Mouse (Mus musculus): ENCODE results near the gene Ubqln1. TPM values are rescaled to one million over a fixed set of nuclear protein-coding genes. Genes with fewer than 3 reads are reported as not detected.
A peak's percentile ranks its signal among the peaks of the same experiment; 100 is the strongest.

Ubqln1 gene
- total RNA-seq (2021), result 10 to 100 TPM; 42.1 to 44.9 TPM
- long read RNA-seq, experiment 1, transcript Ubqln1-202 (10 exons, 3,561 nt), result major isoform, 14 of 34 reads
- long read RNA-seq, experiment 1, partial matches to known transcripts, result 7 of 34 reads
- long read RNA-seq, experiment 1, other reads (novel, unspliced or antisense), result 9 of 34 reads
- long read RNA-seq, experiment 2, transcript Ubqln1-201 (11 exons, 3,686 nt), result minor isoform, 8 of 38 reads
- long read RNA-seq, experiment 2, transcript Ubqln1-202 (10 exons, 3,561 nt), result major isoform, 13 of 38 reads
- long read RNA-seq, experiment 2, partial matches to known transcripts, result 0 of 38 reads
- long read RNA-seq, experiment 2, other reads (novel, unspliced or antisense), result 17 of 38 reads

GRCm38 (mm10) chr13:58215592-58216341 lies at the start of gene Ubqln1:
Ubqln1 (minus strand) TSS chr13:58215653.
- peak; percentile 78 to 86 for DNase-seq
- intact Hi-C loops (cut with DNase I), result loop anchor here (2.0 kb wide), 1 partner anchor 29 kb away; no protein-coding TSS in a partner anchor

DNA sequence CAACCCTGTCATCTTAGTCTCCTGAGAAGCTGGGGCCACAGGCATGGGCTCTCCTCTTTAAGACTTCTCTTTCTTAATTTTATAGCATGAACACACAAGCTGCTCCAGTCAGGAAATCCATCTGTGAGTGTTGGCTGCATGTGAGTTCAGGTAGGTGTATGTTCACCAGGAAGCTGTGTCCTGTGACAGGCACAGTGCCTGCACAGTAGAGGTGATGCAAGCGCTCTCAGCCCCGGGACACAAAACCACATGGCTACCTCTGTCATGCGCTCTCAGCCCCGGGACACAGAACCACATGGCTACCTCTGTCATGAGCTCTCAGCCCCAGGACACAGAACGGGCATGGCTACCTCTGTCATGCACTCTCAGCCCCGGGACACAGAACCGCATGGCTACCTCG lies 48.1 kb upstream of the Ubqln1 start:
- intact Hi-C loops (cut with DNase I), result no loop called here
- no peak for DNase-seq

DNA sequence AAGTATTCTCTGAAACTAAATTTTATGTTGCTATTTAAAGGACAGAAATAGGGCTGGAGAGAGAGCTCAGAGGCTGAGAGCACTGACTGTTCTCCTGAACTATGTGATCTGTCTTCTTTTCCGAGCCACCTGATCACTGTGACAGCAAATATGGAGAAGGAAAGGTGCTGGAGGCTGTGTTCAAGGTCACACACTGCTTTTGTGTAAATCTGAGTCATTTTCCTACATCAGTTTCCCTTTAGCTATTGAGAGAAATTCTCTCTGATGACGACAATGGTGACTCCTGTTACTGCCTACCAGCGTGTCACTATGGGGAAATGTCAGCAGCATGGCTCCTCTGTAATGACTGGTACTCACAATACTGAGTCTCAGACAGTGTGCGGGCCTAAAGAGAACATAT lies 46.2 kb upstream of the Ubqln1 start:
- DNase-seq, result no peak
- intact Hi-C loops (cut with DNase I), result no loop called here

DNA sequence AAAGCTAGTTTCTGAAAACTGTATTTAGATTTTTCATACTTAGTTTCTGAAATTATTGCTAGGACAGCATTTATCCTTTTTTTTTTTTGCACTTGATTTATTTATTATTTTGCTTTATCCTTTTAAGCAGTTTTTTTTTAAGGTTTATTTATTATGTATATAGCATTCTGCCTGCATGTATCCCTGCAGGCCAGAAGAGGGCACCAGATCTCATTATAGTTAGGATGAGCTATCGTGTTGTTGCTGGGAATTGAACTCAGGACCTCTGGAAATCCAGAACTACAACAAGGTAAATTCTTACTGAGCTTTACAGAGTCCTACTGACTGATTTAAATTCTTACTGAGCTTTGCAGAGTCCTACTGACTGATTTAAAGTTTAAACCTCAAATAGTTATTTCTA lies 37.8 kb upstream of the Ubqln1 start:
- intact Hi-C loops (cut with DNase I), result no loop called here

DNA sequence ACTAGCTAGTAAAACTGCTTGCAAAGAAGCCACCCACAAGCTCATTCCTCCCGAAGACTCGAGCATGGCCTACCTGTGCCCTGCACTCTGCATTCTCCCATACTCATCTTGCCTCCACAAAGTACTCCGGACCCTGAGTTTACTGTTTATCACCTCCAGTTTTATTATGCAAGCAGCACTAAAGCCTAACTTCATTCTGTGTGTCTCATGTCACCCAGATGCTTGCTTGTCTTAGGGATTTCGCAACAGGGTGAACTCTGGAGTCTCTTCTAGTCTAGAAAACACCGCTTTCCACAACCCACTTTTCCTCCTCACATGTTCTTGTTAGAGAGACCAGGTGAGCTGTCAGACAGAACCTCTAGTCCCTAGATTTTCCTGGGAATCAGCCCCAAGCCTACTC lies 33.5 kb upstream of the Ubqln1 start:
- DNase-seq, result no peak
- intact Hi-C loops (cut with DNase I), result no loop called here

More for the DNA sequence above, 37.8 kb upstream of the Ubqln1 start:
- no peak for DNase-seq

- DNase-seq, result no peak
- intact Hi-C loops (cut with DNase I), result no loop called here
Observed at GRCm38 (mm10) chr13:58236536-58236935, 21.1 kb upstream of the Ubqln1 start.

DNA sequence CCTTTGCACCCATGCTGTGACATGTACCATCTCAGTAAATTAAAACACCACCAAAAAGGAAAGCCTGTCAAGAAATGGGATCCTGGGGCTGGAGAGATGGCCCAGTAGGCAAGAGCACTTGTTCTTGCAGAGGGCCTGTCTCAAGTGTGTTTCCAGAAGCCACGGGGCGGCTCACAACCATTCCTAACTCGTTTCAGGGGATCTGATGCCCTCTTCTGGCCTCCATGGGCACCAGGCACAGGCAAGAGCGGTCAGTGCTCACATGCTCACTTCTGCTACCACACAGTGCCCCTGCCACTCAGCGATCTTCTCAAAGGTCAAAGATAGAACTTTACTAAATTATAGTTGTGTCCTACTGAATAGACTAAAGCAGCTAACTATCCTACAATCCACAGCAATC lies 17.2 kb upstream of the Ubqln1 start:
- intact Hi-C loops (cut with DNase I), result loop anchor here (1.0 to 5.0 kb wide), 3 partner anchors 44 to 220 kb away; no protein-coding TSS in a partner anchor
- peak; percentile 27 for DNase-seq

DNA sequence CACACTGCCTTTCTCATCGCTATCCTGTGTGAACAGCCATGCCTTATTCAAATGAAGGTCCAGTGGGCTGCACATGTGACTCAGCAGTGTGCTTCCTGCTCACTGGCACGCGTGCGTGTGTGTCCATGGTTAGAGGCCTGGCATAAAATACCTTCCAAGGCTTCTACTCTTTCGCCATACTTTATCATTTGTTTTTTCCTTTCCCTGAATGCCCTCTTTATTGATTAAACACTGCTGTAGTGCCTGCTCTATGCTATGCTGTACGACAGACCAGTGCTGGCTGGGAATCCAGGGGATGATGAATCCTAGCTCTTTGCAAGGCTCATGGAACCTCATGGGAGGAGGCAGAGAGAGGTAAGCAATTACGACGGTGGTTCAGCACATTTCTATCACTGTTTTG lies 16.6 kb upstream of the Ubqln1 start:
- DNase-seq, result no peak
- intact Hi-C loops (cut with DNase I), result loop anchor here (1.0 to 5.0 kb wide), 3 partner anchors 44 to 220 kb away; no protein-coding TSS in a partner anchor

DNA sequence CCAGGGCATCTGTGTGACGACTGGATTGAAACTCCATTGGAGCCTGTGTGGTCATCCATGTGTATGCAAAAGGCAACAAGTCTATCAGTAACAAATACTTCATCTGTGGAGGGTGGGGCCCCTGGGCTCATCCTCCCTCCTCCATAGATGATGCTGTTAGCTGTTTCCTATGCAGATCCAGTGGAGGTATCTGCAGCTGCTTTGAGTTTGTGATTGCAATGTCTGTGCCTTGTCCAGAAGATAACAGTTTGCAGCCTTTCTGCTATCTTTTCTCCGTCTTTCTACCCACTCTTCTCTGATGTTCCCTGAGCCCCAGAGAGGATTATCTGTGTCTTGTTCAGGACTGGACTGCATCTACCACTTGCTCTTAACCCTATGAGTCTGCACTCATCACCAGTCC lies 13.2 kb upstream of the Ubqln1 start:
- intact Hi-C loops (cut with DNase I), result no loop called here
- no peak for DNase-seq

DNA sequence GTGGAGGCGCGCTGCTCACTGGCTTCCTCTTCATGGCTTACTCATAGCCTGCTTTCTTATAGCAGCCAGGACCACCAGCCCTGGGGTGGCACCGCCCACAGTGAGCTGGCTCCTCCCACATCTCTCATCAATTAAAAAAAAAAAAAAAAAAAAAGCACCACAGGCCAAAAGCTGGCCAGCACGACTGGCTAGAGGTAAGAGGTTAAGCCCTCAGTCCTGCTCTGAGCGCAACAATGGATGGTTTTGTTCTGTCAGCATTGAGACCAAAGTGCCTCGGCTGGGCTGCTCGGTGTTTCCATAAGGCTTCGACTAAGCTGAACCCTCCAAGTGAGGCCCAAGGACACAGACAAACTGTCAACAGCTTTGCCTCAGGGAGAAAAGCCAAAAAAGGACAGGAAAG lies 10.2 kb upstream of the Ubqln1 start:
- DNase-seq, result no peak
- intact Hi-C loops (cut with DNase I), result no loop called here

DNA sequence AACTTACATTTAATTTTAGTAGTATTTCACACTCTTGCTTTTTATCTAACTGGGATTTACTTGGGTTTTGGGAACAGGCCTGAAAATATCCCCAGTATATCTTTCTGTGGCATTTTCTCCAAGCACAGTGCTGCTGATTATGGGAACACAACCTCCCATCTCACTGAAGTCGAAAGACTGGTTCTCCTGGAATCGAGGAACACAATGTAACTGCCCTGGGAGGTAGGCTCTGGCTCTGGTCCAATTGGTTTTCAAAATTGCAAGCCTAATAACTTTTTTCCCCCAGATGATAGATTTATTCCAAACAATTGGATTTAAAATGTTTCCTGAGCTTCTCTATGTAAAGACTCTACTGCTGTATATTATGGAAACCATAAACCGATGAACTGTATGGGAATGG lies 4.8 kb upstream of the Ubqln1 start:
- no peak for DNase-seq
- intact Hi-C loops (cut with DNase I), result no loop called here

DNA sequence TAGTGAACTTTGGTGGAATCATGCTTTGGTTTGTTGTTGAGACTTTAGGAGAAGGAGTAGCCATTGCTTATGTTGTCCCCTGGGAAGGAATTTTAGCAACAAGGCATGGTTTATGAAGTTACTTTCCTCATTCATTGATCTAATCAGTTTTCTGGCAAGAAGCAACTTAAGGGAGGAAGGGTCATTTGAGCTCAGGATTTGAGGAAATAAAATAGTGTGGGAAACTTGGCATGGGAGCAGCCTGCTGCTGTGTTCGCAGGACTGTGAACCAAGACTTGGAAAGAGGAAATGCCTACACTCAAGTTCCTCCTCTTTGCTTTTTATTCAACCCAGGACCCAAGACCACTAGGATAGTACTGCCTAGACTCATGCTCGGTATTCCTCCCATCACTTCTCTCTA lies 2.1 kb upstream of the Ubqln1 start:
- intact Hi-C loops (cut with DNase I), result loop anchor here (2.0 kb wide), 1 partner anchor 31 kb away; no protein-coding TSS in a partner anchor
- no peak for DNase-seq

DNA sequence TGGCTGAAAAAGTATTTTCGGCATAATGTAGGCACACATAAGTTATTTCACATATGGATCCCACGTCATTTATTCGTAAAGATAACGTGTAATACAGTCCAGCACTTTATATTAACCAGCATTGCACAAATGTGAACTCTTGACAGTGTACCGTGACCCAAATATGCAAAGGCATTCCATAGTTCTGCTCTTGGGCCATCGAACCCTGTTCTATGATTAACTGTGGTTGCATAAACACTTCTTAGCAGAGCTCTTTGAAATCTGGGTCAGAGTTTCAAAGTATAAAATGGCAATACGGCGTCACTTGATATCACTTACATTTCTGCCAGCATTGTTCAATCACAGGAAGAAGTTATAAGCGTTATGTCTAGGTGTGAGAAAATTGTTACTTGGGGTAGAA lies 942 bp upstream of the Ubqln1 start:
- intact Hi-C loops (cut with DNase I), result loop anchor here (2.0 kb wide), 1 partner anchor 30 kb away; no protein-coding TSS in a partner anchor
- no peak for DNase-seq

DNA sequence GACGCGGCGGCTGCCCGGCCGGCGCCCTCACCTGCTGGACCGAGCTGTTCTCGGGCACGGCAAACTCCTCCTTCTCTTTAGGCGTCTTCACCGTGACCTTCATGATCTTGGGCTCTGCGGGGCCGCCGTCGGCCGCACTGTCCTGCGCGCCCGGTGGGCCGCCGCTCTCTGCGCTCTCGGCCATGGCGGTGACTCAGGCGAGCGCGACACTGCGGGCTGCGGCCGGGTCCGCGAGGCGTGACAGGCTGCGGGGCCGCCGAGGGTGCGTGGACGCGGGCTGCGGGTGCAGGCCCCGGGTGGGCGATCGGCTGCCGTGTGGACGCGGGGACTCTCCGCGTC lies 231 bp downstream of the Ubqln1 start:
- DNase-seq, result no peak
- intact Hi-C loops (cut with DNase I), result no loop called here

DNA sequence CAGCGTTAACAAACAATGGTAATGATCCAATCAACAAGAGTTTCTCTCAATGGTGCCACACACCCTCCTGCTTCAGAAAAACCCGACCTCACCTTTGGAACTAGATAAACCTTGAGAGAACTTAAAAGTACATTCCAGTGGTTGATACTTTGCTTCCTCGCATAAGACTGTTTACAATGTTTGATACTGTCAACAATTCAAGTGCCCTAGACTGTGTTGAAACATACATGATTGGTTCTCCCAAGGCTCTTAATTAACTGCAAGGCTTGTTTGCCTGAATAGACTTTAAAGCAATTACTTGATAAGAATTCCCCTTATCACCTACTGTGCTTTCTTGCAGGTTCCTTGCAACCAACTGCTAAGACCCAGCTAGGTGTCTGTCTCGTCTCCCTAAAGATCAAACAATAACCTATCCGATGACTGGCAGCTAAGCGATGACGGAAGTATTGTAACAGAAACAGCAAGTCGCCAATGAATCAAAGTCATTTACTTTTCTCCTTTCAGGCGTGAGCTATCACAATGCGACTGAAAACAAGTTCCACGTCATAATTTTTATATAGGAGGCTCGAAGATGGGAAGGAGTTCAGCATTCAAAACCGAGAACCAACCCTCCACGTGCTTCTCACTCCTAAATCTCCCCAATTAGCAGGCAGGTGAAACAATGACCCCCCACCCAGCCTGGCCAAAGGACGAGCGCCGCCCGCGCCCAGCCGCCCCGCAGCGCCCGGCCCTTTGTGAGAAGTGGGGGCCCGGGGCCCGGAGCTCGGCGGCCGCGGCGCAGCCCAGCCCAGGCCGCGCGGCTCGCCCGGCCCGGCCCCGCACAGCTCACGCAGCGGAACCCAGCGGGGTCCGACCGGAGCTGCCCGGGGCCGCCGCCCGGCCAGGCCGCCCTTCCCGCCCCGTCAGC lies 854 bp downstream of the Ubqln1 start:
- DNase-seq, result no peak
- intact Hi-C loops (cut with DNase I), result no loop called here

- DNase-seq, result no peak
- intact Hi-C loops (cut with DNase I), result no loop called here
Observed at GRCm38 (mm10) chr13:58213801-58214200, 1.7 kb downstream of the Ubqln1 start.

GRCm38 (mm10) chr13:58212530-58212929 lies 2.9 kb downstream of the Ubqln1 start:
- intact Hi-C loops (cut with DNase I), result no loop called here
- DNase-seq, result no peak

DNA sequence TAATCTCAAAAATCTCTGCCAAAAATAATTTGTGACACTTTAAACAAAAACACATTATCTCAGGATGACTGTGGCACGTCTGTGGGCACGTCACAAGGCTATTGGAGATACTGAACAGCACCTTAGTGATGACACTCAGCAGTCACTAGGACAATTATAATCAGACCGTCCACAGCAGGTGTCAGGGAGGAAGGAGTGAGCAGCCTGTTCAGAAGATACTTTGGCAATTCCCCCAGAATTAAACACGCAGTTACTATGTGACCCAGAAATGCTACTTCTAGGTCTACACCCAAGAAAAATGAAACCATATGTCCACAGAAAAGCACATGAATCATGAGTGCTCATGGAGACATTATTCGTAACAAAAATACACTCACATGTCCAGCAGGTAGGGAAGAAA lies 5.0 kb downstream of the Ubqln1 start:
- intact Hi-C loops (cut with DNase I), result no loop called here
- no peak for DNase-seq

- DNase-seq, result no peak
- intact Hi-C loops (cut with DNase I), result no loop called here
Observed at GRCm38 (mm10) chr13:58206084-58206483, 9.4 kb downstream of the Ubqln1 start.

DNA sequence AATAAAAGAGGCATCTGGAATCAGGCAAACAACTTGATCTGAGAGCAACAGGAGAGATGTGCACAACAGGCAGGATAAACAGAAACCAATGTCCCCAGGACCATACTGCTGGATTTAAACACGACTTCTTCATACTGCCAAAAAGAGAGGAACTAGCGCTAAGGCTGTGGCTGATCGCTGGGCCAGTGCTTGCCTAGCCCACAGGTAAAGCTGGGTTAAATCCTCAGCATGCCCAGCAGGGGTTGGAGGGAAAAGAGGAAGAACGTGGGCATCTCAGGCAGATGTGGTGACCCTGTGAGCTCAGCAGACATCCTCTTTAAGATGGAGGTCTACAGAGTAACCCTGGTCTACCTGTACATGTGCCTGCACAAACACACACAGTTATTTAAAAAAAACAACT lies 10.5 kb downstream of the Ubqln1 start:
- DNase-seq, result no peak
- intact Hi-C loops (cut with DNase I), result no loop called here

GRCm38 (mm10) chr13:58204202-58204601 lies 11.3 kb downstream of the Ubqln1 start:
- intact Hi-C loops (cut with DNase I), result no loop called here
- DNase-seq, result no peak

Measured in gastrocnemius, postnatal 36 days (tissue).